Mouse (Mus musculus): ENCODE measurements around the gene Gdf5. TPM values are rescaled to one million over a fixed set of nuclear protein-coding genes. Genes with fewer than 3 reads are reported as not detected.

Gdf5 gene
- polyA plus RNA-seq, 1 experiment: not detected

GRCm38 (mm10) chr2:155961862-155962261 lies 16.7 kb upstream of the Gdf5 start:
- Histone ChIP-seq H3K27ac (ENCODE audit: insufficient read depth, low read depth, low read length) (no peak overlapping the region), H3K4me1 (ENCODE audit: control insufficient read depth, insufficient read depth, low read length) (no peaks in the 10 kb centered on the region), H3K4me3 (ENCODE audit: insufficient read depth, low read length) (no peak overlapping the region)
- TF ChIP-seq CTCF (IDR thresholded peaks at IDR 0.05; ENCODE audit: low read depth, low read length): no peak
- no peak for TF ChIP-seq POLR2A (IDR thresholded peaks at IDR 0.05; ENCODE audit: borderline replicate concordance, low read depth, low read length)

DNA sequence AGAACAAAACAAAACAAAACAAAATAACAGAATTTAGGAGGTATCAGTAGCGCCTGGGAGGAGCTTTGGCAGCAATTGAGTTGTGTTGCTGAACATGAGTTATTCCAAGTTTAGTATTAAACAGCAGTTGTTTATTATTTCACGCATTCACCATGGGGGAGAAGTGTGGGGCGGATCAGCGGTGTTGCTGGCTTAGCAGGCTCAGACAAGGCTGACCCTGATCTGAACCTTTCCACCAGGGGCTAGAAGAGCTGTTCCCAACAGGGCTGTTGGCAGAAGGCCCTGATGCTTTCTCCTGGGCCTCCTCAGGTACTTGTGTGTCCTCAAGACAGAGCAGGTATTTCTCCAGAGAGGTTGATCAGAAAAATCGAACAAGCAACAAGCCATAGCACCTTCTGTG lies 14.8 kb upstream of the Gdf5 start:
- no peak overlapping the region for H3K4me3 ChIP-seq (ENCODE audit: insufficient read depth, low read length)
- H3K4me1 ChIP-seq (ENCODE audit: control insufficient read depth, insufficient read depth, low read length): no peaks in the 10 kb centered on the region
- no peak overlapping the region for H3K27ac ChIP-seq (ENCODE audit: insufficient read depth, low read depth, low read length)
- no peak for TF ChIP-seq CTCF (IDR thresholded peaks at IDR 0.05; ENCODE audit: low read depth, low read length)

GRCm38 (mm10) chr2:155956134-155957059 lies 11.2 kb upstream of the Gdf5 start, which contains the start of gene Cep250:
Gene Cep250, plus strand, starts transcription at chr2:155956458.
- Histone ChIP-seq H3K27ac (ENCODE audit: insufficient read depth, low read depth, low read length) (peak within 1 kb of the TSS; percentile 83), H3K4me3 (ENCODE audit: insufficient read depth, low read length) (peak within 1 kb of the TSS; percentile 98), H3K4me1 (ENCODE audit: control insufficient read depth, insufficient read depth, low read length) (no peaks in the 10 kb centered on the region)
- TF ChIP-seq POLR2A (IDR thresholded peaks at IDR 0.05; ENCODE audit: borderline replicate concordance, low read depth, low read length) (peak; percentile 51; the same call in 1 of the 2 replicates), CTCF (IDR thresholded peaks at IDR 0.05; ENCODE audit: low read depth, low read length) (no peak)

GRCm38 (mm10) chr2:155952006-155952405 lies 6.8 kb upstream of the Gdf5 start:
- TF ChIP-seq CTCF (IDR thresholded peaks at IDR 0.05; ENCODE audit: low read depth, low read length) (no peak), POLR2A (IDR thresholded peaks at IDR 0.05; ENCODE audit: borderline replicate concordance, low read depth, low read length) (no peak)
- H3K4me3 ChIP-seq (ENCODE audit: insufficient read depth, low read length): no peak overlapping the region
- no peak overlapping the region for H3K27ac ChIP-seq (ENCODE audit: insufficient read depth, low read depth, low read length)

DNA sequence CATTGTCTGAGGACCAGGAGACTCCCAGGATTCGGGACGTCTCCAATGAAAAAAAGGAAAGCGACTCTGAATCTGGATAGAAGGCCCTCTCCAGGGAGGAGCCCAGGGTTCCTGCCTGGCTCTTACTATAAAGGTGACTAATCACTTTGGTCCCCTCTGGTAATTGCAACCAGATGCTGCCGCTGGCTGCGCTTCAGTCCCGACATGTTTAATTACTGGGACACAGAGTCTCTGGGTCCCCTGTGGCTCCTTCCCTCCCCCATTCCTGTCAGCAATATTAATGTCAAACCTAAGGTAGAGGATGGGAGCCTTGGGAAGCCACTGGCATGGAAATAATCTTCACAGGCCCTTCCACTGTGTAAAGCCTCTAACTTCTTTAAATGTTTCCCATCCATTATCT lies 4.2 kb upstream of the Gdf5 start:
- no peak overlapping the region for H3K4me3 ChIP-seq (ENCODE audit: insufficient read depth, low read length)
- no peaks in the 10 kb centered on the region for H3K4me1 ChIP-seq (ENCODE audit: control insufficient read depth, insufficient read depth, low read length)
- no peak overlapping the region for H3K27ac ChIP-seq (ENCODE audit: insufficient read depth, low read depth, low read length)
- no peak for TF ChIP-seq POLR2A (IDR thresholded peaks at IDR 0.05; ENCODE audit: borderline replicate concordance, low read depth, low read length)
- no peak for TF ChIP-seq CTCF (IDR thresholded peaks at IDR 0.05; ENCODE audit: low read depth, low read length)

More at GRCm38 (mm10) chr2:155952006-155952405, 6.8 kb upstream of the Gdf5 start:
- H3K4me1 ChIP-seq (ENCODE audit: control insufficient read depth, insufficient read depth, low read length): no peaks in the 10 kb centered on the region

GRCm38 (mm10) chr2:155947390-155948002 lies 2.3 kb upstream of the Gdf5 start:
- TF ChIP-seq CTCF (IDR thresholded peaks at IDR 0.05; ENCODE audit: low read depth, low read length) (no peak), POLR2A (IDR thresholded peaks at IDR 0.05; ENCODE audit: borderline replicate concordance, low read depth, low read length) (no peak)
- Histone ChIP-seq H3K27ac (ENCODE audit: insufficient read depth, low read depth, low read length) (no peak overlapping the region), H3K4me3 (ENCODE audit: insufficient read depth, low read length) (no peak overlapping the region), H3K4me1 (ENCODE audit: control insufficient read depth, insufficient read depth, low read length) (no peaks in the 10 kb centered on the region)

DNA sequence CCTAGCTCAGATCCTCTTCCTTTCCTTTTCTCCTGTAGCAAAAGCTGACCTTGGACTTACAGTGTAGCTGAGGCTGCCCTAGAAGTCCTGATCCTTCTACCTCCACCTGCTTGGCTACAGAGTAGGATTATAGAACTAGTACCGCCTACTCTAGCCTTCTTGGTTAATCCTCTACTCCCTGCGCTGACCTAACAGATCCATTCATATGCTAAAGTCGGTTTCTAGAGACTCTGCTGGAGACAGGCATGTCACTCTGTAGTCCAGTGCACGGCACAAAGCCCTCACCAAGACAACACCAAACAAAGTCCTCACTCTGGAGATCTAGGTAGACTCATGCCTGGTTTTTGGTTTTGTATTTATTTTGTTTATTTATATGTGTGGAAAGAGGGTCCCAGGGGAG lies 1.3 kb upstream of the Gdf5 start:
- TF ChIP-seq POLR2A (IDR thresholded peaks at IDR 0.05; ENCODE audit: borderline replicate concordance, low read depth, low read length) (no peak), CTCF (IDR thresholded peaks at IDR 0.05; ENCODE audit: low read depth, low read length) (no peak)
- Histone ChIP-seq H3K27ac (ENCODE audit: insufficient read depth, low read depth, low read length) (no peak overlapping the region), H3K4me1 (ENCODE audit: control insufficient read depth, insufficient read depth, low read length) (no peaks in the 10 kb centered on the region), H3K4me3 (ENCODE audit: insufficient read depth, low read length) (no peak overlapping the region)

DNA sequence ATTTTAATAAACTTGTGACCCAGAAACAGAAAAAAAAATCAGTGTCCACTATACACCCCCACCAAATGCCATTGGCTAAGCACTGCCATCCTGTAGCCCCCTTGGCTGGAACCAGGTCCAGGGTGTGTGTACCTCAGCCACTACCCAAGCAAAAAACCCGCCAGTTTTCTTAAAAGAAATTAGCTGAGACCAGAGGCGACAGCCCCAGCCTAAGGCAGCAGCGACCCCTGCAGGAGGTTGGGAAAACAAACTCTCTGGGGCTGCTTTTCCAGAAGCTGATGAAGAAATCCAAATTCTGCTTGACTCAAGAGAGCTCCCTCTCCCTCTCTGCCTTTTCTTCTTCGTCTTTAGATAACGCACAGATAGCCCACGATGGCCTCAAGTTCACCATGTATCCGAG lies 902 bp upstream of the Gdf5 start:
- Histone ChIP-seq H3K27ac (ENCODE audit: insufficient read depth, low read depth, low read length) (no peak overlapping the region), H3K4me1 (ENCODE audit: control insufficient read depth, insufficient read depth, low read length) (no peaks in the 10 kb centered on the region), H3K4me3 (ENCODE audit: insufficient read depth, low read length) (no peak overlapping the region)
- peak; percentile 98 for TF ChIP-seq CTCF (IDR thresholded peaks at IDR 0.05; ENCODE audit: low read depth, low read length)
- TF ChIP-seq POLR2A (IDR thresholded peaks at IDR 0.05; ENCODE audit: borderline replicate concordance, low read depth, low read length): no peak

GRCm38 (mm10) chr2:155945580-155945979 lies 413 bp upstream of the Gdf5 start:
- TF ChIP-seq POLR2A (IDR thresholded peaks at IDR 0.05; ENCODE audit: borderline replicate concordance, low read depth, low read length) (no peak), CTCF (IDR thresholded peaks at IDR 0.05; ENCODE audit: low read depth, low read length) (no peak)
- H3K27ac ChIP-seq (ENCODE audit: insufficient read depth, low read depth, low read length): no peak overlapping the region
- H3K4me1 ChIP-seq (ENCODE audit: control insufficient read depth, insufficient read depth, low read length): peaks cover 2% of the 10 kb centered on the region
- H3K4me3 ChIP-seq (ENCODE audit: insufficient read depth, low read length): no peak overlapping the region

DNA sequence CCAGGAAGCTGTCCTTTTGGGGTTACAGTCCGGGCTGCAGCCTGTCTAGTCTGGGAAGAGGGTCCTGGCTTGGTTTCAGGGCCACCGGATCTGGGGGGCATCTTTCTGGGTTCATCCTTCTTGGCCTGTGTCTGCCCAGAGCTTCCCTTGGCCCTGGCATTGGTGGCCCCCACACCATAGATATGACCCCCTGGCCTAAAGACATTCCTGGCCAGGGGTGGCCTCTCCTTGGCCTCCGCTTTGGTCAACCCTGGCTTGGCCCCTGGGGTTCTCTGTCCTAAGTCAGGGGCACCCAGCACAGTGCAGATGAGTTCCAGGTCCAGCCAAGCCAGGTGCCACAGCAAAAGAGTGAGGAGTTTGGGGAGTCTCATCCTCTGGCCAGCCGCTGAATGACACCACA lies 482 bp downstream of the Gdf5 start:
- Histone ChIP-seq H3K27ac (ENCODE audit: insufficient read depth, low read depth, low read length) (no peak overlapping the region), H3K4me3 (ENCODE audit: insufficient read depth, low read length) (no peak overlapping the region), H3K4me1 (ENCODE audit: control insufficient read depth, insufficient read depth, low read length) (peaks cover 9% of the 10 kb centered on the region)
- no peak for TF ChIP-seq POLR2A (IDR thresholded peaks at IDR 0.05; ENCODE audit: borderline replicate concordance, low read depth, low read length)

All from bone marrow macrophage, adult 2 months (primary cell).